Comparison of ENCODE assay signal across 8 mouse cellular contexts in genomic region chr13:55513111-55513748, GRCm38 (mm10). TPM values are rescaled to one million over a fixed set of nuclear protein-coding genes. Genes with fewer than 3 reads are reported as not detected.
DNase-seq lines count a peak whose midpoint lies in the region; ATAC-seq and TF ChIP-seq lines count a peak whose summit lies in the region.

TSS of gene Pdlim7 (minus strand) at chr13:55513676.

- H3K36me3 ChIP-seq in forebrain, postnatal 0 days (ENCODE audit: insufficient read depth): peaks cover 17% of the 10 kb centered on the region
- H3K36me3 ChIP-seq in lung, embryonic 15.5 days: peaks cover 17% of the 10 kb centered on the region
- no peaks in the 10 kb centered on the region for H3K36me3 ChIP-seq in thymus, adult 2 months (ENCODE audit: control insufficient read depth, insufficient read depth, low read length)

- no peaks in the 10 kb centered on the region for H3K27me3 ChIP-seq in cerebellum, adult 2 months (ENCODE audit: control insufficient read depth, insufficient read depth, low read length)
- no peaks in the 10 kb centered on the region for H3K27me3 ChIP-seq in forebrain, postnatal 0 days (ENCODE audit: insufficient read depth, low read length)
- peaks cover 13% of the 10 kb centered on the region; the same call in 1 of the 2 replicates for H3K27me3 ChIP-seq in lung, embryonic 15.5 days
- H3K27me3 ChIP-seq in thymus, adult 2 months (ENCODE audit: control insufficient read depth, insufficient read depth, low read length): no peaks in the 10 kb centered on the region; the same call in 1 of the 2 replicates

- intact Hi-C loops in heart, postnatal 36 days (cut with DNase I): loop anchor here (2.0 kb wide), 1 partner anchor 40 kb away; no protein-coding TSS in a partner anchor

- 1% methylated on average over 55 of the region's 55 CpGs for WGBS in cerebellum, adult 2 months
- WGBS in forebrain, postnatal 0 days: under 1% methylated on average over 52 of the region's 55 CpGs
- WGBS in lung, embryonic 15.5 days: under 1% methylated on average over 55 of the region's 55 CpGs
- under 1% methylated on average over 55 of the region's 55 CpGs for WGBS in olfactory bulb, adult 2 months
- under 1% methylated on average over 55 of the region's 55 CpGs for WGBS in thymus, adult 2 months

- H3K9me3 ChIP-seq in forebrain, postnatal 0 days (ENCODE audit: low read length): no peaks in the 10 kb centered on the region
- no peaks in the 10 kb centered on the region for H3K9me3 ChIP-seq in lung, embryonic 15.5 days

- H3K4me2 ChIP-seq in forebrain, postnatal 0 days (ENCODE audit: low read depth): peak within 1 kb of the TSS; percentile 91
- peak within 1 kb of the TSS; percentile 71 for H3K4me2 ChIP-seq in lung, embryonic 15.5 days

- peaks cover 5% of the 10 kb centered on the region for H3K4me1 ChIP-seq in cerebellum, adult 2 months (ENCODE audit: control insufficient read depth, insufficient read depth, low read length)
- H3K4me1 ChIP-seq in forebrain, postnatal 0 days (ENCODE audit: insufficient read depth): peaks cover 20% of the 10 kb centered on the region; the same call in 1 of the 2 replicates
- H3K4me1 ChIP-seq in lung, embryonic 15.5 days: peaks cover 30% of the 10 kb centered on the region
- H3K4me1 ChIP-seq in olfactory bulb, adult 2 months (ENCODE audit: control insufficient read depth, insufficient read depth, low read length): peaks cover 28% of the 10 kb centered on the region
- H3K4me1 ChIP-seq in thymus, adult 2 months (replicated peaks; ENCODE audit: control insufficient read depth, insufficient read depth, low read length): peaks cover 24% of the 10 kb centered on the region

- peak within 1 kb of the TSS; percentile 70; the same call in 1 of the 2 replicates for H3K27ac ChIP-seq in cerebellum, adult 2 months (ENCODE audit: insufficient read depth, low read length)
- H3K27ac ChIP-seq in forebrain, postnatal 0 days (ENCODE audit: low read depth, low read length): peak within 1 kb of the TSS; percentile 80
- peak within 1 kb of the TSS; percentile 94 for H3K27ac ChIP-seq in lung, embryonic 15.5 days
- H3K27ac ChIP-seq in olfactory bulb, adult 2 months (ENCODE audit: insufficient read depth, low read depth, low read length): peak within 1 kb of the TSS; percentile 73
- H3K27ac ChIP-seq in thymus, adult 2 months (ENCODE audit: control insufficient read depth, insufficient read depth, low read length): no peak within 1 kb of the TSS

- H3K9ac ChIP-seq in forebrain, postnatal 0 days: peak within 1 kb of the TSS; percentile 79
- H3K9ac ChIP-seq in lung, embryonic 15.5 days: peak within 1 kb of the TSS; percentile 78

- peak; percentile 97 for DNase-seq in MN1 (ENCODE audit: low spot score)
- DNase-seq in cerebellum, adult 2 months: peak; percentile 86 to 93
- peak; percentile 89 for DNase-seq in forebrain, postnatal 0 days
- peak; percentile 96 to 98 for DNase-seq in heart, postnatal 36 days
- DNase-seq in layer of hippocampus, adult 8-10 months (ENCODE audit: low spot score in 2 of 2): peak; percentile 71 to 82
- DNase-seq in thymus, adult 2 months: peak; percentile 86

- H3K4me3 ChIP-seq in cerebellum, adult 2 months (replicated peaks; ENCODE audit: insufficient read depth, low read depth, low read length): peak within 1 kb of the TSS; percentile 67
- peak within 1 kb of the TSS; percentile 82 for H3K4me3 ChIP-seq in forebrain, postnatal 0 days (ENCODE audit: low read depth, low read length)
- peak within 1 kb of the TSS; percentile 73 for H3K4me3 ChIP-seq in lung, embryonic 15.5 days
- H3K4me3 ChIP-seq in olfactory bulb, adult 2 months (ENCODE audit: insufficient read depth, low read depth, low read length): peak within 1 kb of the TSS; percentile 79
- H3K4me3 ChIP-seq in thymus, adult 2 months (ENCODE audit: control insufficient read depth, insufficient read depth, low read length): peak within 1 kb of the TSS; percentile 81

- peak; percentile 93 for TF ChIP-seq CTCF in cerebellum, adult 2 months (IDR thresholded peaks at IDR 0.05; ENCODE audit: borderline replicate concordance, insufficient read depth, low read depth, low read length)
- TF ChIP-seq CTCF in forebrain, postnatal 0 days (IDR thresholded peaks at IDR 0.05; ENCODE audit: low read depth): peak; percentile 91
- peak; percentile 100 for TF ChIP-seq CTCF in olfactory bulb, adult 2 months (IDR thresholded peaks at IDR 0.05; ENCODE audit: insufficient read depth, low read depth, low read length)
- peak; percentile 96 for TF ChIP-seq CTCF in thymus, adult 2 months (IDR thresholded peaks at IDR 0.05; ENCODE audit: borderline replicate concordance, control insufficient read depth, extremely low read depth, insufficient read depth, low read length, poor library complexity)

- TF ChIP-seq POLR2A in cerebellum, adult 2 months (IDR thresholded peaks at IDR 0.05; ENCODE audit: borderline replicate concordance, insufficient read depth, low read length): peak; percentile 86
- peak; percentile 98 for TF ChIP-seq POLR2A in olfactory bulb, adult 2 months (IDR thresholded peaks at IDR 0.05; ENCODE audit: insufficient read depth, low read depth, low read length)
- TF ChIP-seq POLR2A in thymus, adult 2 months (IDR thresholded peaks at IDR 0.05; ENCODE audit: control insufficient read depth, extremely low read depth, insufficient read depth, low read length, poor library complexity): peak; percentile 48; the same call in 1 of the 2 replicates

- peak; percentile 80 for ATAC-seq in forebrain, postnatal 0 days
- ATAC-seq in lung, embryonic 15.5 days (ENCODE audit: borderline replicate concordance, extremely low read depth, low FRiP score, low TSS enrichment): peak; percentile 63

RNA-seq across cellular contexts. Expression of gene Pdlim7, which starts in this region (rescaled TPM):
- polyA plus RNA-seq in cerebellum, adult 2 months (2012; rRNA removed): 66.8 and 67.2 TPM in 2 replicates
- 26.6 and 36.7 TPM in 2 replicates for total RNA-seq in forebrain, postnatal 0 days (2014; rRNA removed)
- 114 and 115 TPM in 2 replicates for polyA plus RNA-seq in forebrain, postnatal 0 days (2015; fragmentation: Nextera tagmentation; extraction: Ambion mirVana)
- total RNA-seq in heart, postnatal 36 days (2021): 10 to 100 TPM; 49.3 to 49.9 TPM
- total RNA-seq in layer of hippocampus, adult 8-10 months (2022): 10 to 100 TPM; 88.7 to 99.2 (median 95.5) TPM
- 169 and 176 TPM in 2 replicates for polyA plus RNA-seq in lung, embryonic 15.5 days (2015; fragmentation: Nextera tagmentation; extraction: Ambion mirVana)
- not detected in 2 replicates for polyA plus RNA-seq in olfactory bulb, adult 2 months (2012; ENCODE audit: insufficient read depth, insufficient read length, low replicate concordance, missing spikeins)
- 25.6 and 29.5 TPM in 2 replicates for polyA plus RNA-seq in thymus, adult 2 months (2012; rRNA removed)

Comparison
In these comparisons a context has a peak if more than half of its experiments do, and no peak if none do; other contexts are left out.
1. POLR2A ChIP-seq: peak in every context shown above with its lines; median percentile 98 in olfactory bulb, adult 2 months; 86 in cerebellum, adult 2 months; 48 in thymus, adult 2 months.